Mouse (Mus musculus) forebrain, embryonic 13.5 days (tissue): Measurements from ENCODE around the gene Leng8. TPM values are rescaled to one million over a fixed set of nuclear protein-coding genes. Genes with fewer than 3 reads are reported as not detected.

ENCODE experiments used
- polyA plus RNA-seq: library from polyadenylated mRNA; unstranded; fragments of >200 nt; fragmentation: Nextera tagmentation; extraction: Ambion mirVana; gene quantifications from 2 replicates; pipeline ENCODE4 v1.2.1, GENCODE M21; 2015

The Leng8 gene
- polyA plus RNA-seq, 1 experiment from 2014 or later = 61.3 TPM

Other genes with a start within 250 kb of the Leng8 start
- gene Gm14548, start 238.9 kb upstream of the Leng8 start, polyA plus RNA-seq = not detected in 2 replicates
- not detected in 2 replicates for gene Lilra6, start 221.5 kb upstream of the Leng8 start, polyA plus RNA-seq
- 1.9 and 2.5 TPM in 2 replicates for gene Lair1, start 73.8 kb upstream of the Leng8 start, polyA plus RNA-seq
- gene Ttyh1, start 17.6 kb upstream of the Leng8 start, polyA plus RNA-seq = 121 and 149 TPM in 2 replicates
- 3.5 and 3.9 TPM in 2 replicates for gene Leng9, start 13.3 kb downstream of the Leng8 start, polyA plus RNA-seq
- gene Cdc42ep5, start 27.8 kb downstream of the Leng8 start, polyA plus RNA-seq = 5.1 and 5.2 TPM in 2 replicates
- not detected in 2 replicates for gene Lilra5, start 100.7 kb downstream of the Leng8 start, polyA plus RNA-seq
- gene Ncr1, start 200.7 kb downstream of the Leng8 start, polyA plus RNA-seq = not detected in 2 replicates